Mouse (Mus musculus): Measurements from ENCODE around the gene Slc24a3. TPM values are rescaled to one million over a fixed set of nuclear protein-coding genes. Genes with fewer than 3 reads are reported as not detected.

Gene Slc24a3
- polyA plus RNA-seq, 2 experiments, result 0.58 TPM

- Histone ChIP-seq H3K27ac (no peak overlapping the region), H3K9ac (replicated peaks) (no peak overlapping the region), H3K4me2 (ENCODE audit: low read depth) (no peak overlapping the region), H3K9me3 (ENCODE audit: control insufficient read depth, low read length) (no peaks in the 10 kb centered on the region), H3K4me3 (ENCODE audit: insufficient read depth in 1 of 2, low read depth in 2 of 2, low read length in 2 of 2) (no peak overlapping the region), H3K36me3 (replicated peaks; ENCODE audit: control insufficient read depth, insufficient read depth, low read depth) (no peaks in the 10 kb centered on the region), H3K27me3 (ENCODE audit: control insufficient read depth, insufficient read depth, low read length) (peaks cover 7% of the 10 kb centered on the region), H3K4me1 (replicated peaks; ENCODE audit: control insufficient read depth in 2 of 2, insufficient read depth in 2 of 2, low read length in 1 of 2) (peaks cover 0 to 5% of the 10 kb centered on the region in 2 experiments; a peak in 2 of 4 replicates)
- DNase-seq (ENCODE audit: low read depth in 3 of 3, low spot score in 3 of 3), result no peak
- 21% methylated on average over 4 of the region's 4 CpGs for WGBS (ENCODE audit: insufficient replicate concordance)
- TF ChIP-seq CTCF (IDR thresholded peaks at IDR 0.05; ENCODE audit: low read depth) (no peak), EP300 (IDR thresholded peaks at IDR 0.05; ENCODE audit: low read depth) (no peak)
- ATAC-seq (ENCODE audit: insufficient read depth), result no peak
These were observed 3.0 kb upstream of the Slc24a3 start for GRCm38 (mm10) chr2:145164562-145164961.

GRCm38 (mm10) chr2:145165076-145165475 lies 2.5 kb upstream of the Slc24a3 start:
- TF ChIP-seq CTCF (IDR thresholded peaks at IDR 0.05; ENCODE audit: low read depth) (no peak), EP300 (IDR thresholded peaks at IDR 0.05; ENCODE audit: low read depth) (no peak)
- Histone ChIP-seq H3K4me1 (replicated peaks; ENCODE audit: control insufficient read depth in 2 of 2, insufficient read depth in 2 of 2, low read length in 1 of 2) (peaks cover 0 to 5% of the 10 kb centered on the region in 2 experiments; a peak in 2 of 4 replicates), H3K27ac (no peak overlapping the region), H3K4me2 (ENCODE audit: low read depth) (no peak overlapping the region), H3K27me3 (ENCODE audit: control insufficient read depth, insufficient read depth, low read length) (peaks cover 7% of the 10 kb centered on the region), H3K9me3 (ENCODE audit: control insufficient read depth, low read length) (no peaks in the 10 kb centered on the region), H3K4me3 (ENCODE audit: insufficient read depth in 1 of 2, low read depth in 2 of 2, low read length in 2 of 2) (no peak overlapping the region), H3K9ac (replicated peaks) (no peak overlapping the region), H3K36me3 (replicated peaks; ENCODE audit: control insufficient read depth, insufficient read depth, low read depth) (no peaks in the 10 kb centered on the region)
- ATAC-seq (ENCODE audit: insufficient read depth) (no peak), DNase-seq (ENCODE audit: low read depth in 3 of 3, low spot score in 3 of 3) (no peak)
- 66% methylated on average over 3 of the region's 3 CpGs for WGBS (ENCODE audit: insufficient replicate concordance)

- ATAC-seq (ENCODE audit: insufficient read depth) (no peak), DNase-seq (ENCODE audit: low read depth in 3 of 3, low spot score in 3 of 3) (no peak)
- Histone ChIP-seq H3K4me1 (replicated peaks; ENCODE audit: control insufficient read depth in 2 of 2, insufficient read depth in 2 of 2, low read length in 1 of 2) (peaks cover 0 to 5% of the 10 kb centered on the region in 2 experiments; a peak in 2 of 4 replicates), H3K4me3 (ENCODE audit: insufficient read depth in 1 of 2, low read depth in 2 of 2, low read length in 2 of 2) (no peak overlapping the region), H3K36me3 (replicated peaks; ENCODE audit: control insufficient read depth, insufficient read depth, low read depth) (no peaks in the 10 kb centered on the region), H3K4me2 (ENCODE audit: low read depth) (no peak overlapping the region), H3K9me3 (ENCODE audit: control insufficient read depth, low read length) (no peaks in the 10 kb centered on the region), H3K9ac (replicated peaks) (no peak overlapping the region), H3K27ac (no peak overlapping the region), H3K27me3 (ENCODE audit: control insufficient read depth, insufficient read depth, low read length) (peaks cover 7% of the 10 kb centered on the region)
- TF ChIP-seq CTCF (IDR thresholded peaks at IDR 0.05; ENCODE audit: low read depth) (no peak), EP300 (IDR thresholded peaks at IDR 0.05; ENCODE audit: low read depth) (no peak)
- WGBS (ENCODE audit: insufficient replicate concordance), result 39% methylated on average over 6 of the region's 6 CpGs
These were observed 1.7 kb upstream of the Slc24a3 start for GRCm38 (mm10) chr2:145165854-145166253.

GRCm38 (mm10) chr2:145167051-145167663 lies 397 bp upstream of the Slc24a3 start:
- H3K27me3 ChIP-seq (ENCODE audit: control insufficient read depth, insufficient read depth, low read length), result peaks cover 7% of the 10 kb centered on the region
- no peak overlapping the region for H3K27ac ChIP-seq
- no peaks in the 10 kb centered on the region for H3K9me3 ChIP-seq (ENCODE audit: control insufficient read depth, low read length)
- DNase-seq (ENCODE audit: low read depth in 3 of 3, low spot score in 3 of 3), result peak; percentile 18 to 24 (median 24)
- H3K36me3 ChIP-seq (replicated peaks; ENCODE audit: control insufficient read depth, insufficient read depth, low read depth), result no peaks in the 10 kb centered on the region
- 1% methylated on average over 37 of the region's 38 CpGs for WGBS (ENCODE audit: insufficient replicate concordance)
- peaks cover 0 to 5% of the 10 kb centered on the region in 2 experiments; a peak in 2 of 4 replicates for H3K4me1 ChIP-seq (replicated peaks; ENCODE audit: control insufficient read depth in 2 of 2, insufficient read depth in 2 of 2, low read length in 1 of 2)
- TF ChIP-seq CTCF (IDR thresholded peaks at IDR 0.05; ENCODE audit: low read depth) (peak; percentile 76), EP300 (IDR thresholded peaks at IDR 0.05; ENCODE audit: low read depth) (no peak)
- H3K4me3 ChIP-seq (ENCODE audit: insufficient read depth in 1 of 2, low read depth in 2 of 2, low read length in 2 of 2), result peak overlapping the region; percentile 55 to 58; a peak in 3 of 4 replicates
- H3K9ac ChIP-seq (replicated peaks), result no peak overlapping the region
- peak overlapping the region; percentile 67 for H3K4me2 ChIP-seq (ENCODE audit: low read depth)
- ATAC-seq (ENCODE audit: insufficient read depth), result peak; percentile 27; the same call in 1 of the 2 replicates

- Histone ChIP-seq H3K4me3 (ENCODE audit: insufficient read depth in 1 of 2, low read depth in 2 of 2, low read length in 2 of 2) (peak overlapping the region; percentile 55 to 58), H3K4me2 (ENCODE audit: low read depth) (peak overlapping the region; percentile 67), H3K36me3 (replicated peaks; ENCODE audit: control insufficient read depth, insufficient read depth, low read depth) (no peaks in the 10 kb centered on the region), H3K27me3 (ENCODE audit: control insufficient read depth, insufficient read depth, low read length) (peaks cover 7% of the 10 kb centered on the region), H3K4me1 (replicated peaks; ENCODE audit: control insufficient read depth in 2 of 2, insufficient read depth in 2 of 2, low read length in 1 of 2) (peaks cover 0 to 5% of the 10 kb centered on the region in 2 experiments; a peak in 2 of 4 replicates), H3K27ac (no peak overlapping the region), H3K9me3 (ENCODE audit: control insufficient read depth, low read length) (no peaks in the 10 kb centered on the region), H3K9ac (replicated peaks) (no peak overlapping the region; the same call in 1 of the 2 replicates)
- TF ChIP-seq EP300 (IDR thresholded peaks at IDR 0.05; ENCODE audit: low read depth) (no peak), CTCF (IDR thresholded peaks at IDR 0.05; ENCODE audit: low read depth) (no peak)
- 2% methylated on average over 10 of the region's 10 CpGs for WGBS (ENCODE audit: insufficient replicate concordance)
- 0 out of 2 replicates have a peak, but pooled peaks have one; percentile 7 for ATAC-seq (ENCODE audit: insufficient read depth)
- no peak for DNase-seq (ENCODE audit: low read depth in 3 of 3, low spot score in 3 of 3)
These were observed 934 bp downstream of the Slc24a3 start for GRCm38 (mm10) chr2:145168405-145168971.

Data from liver, embryonic 14.5 days (tissue).